Mouse (Mus musculus) erythroid progenitor cell, adult 5-6 weeks (primary cell): Measurements from ENCODE around the gene Tmem176a. TPM values are rescaled to one million over a fixed set of nuclear protein-coding genes. Genes with fewer than 3 reads are reported as not detected.

ENCODE experiments used
- ATAC-seq: replicated peaks from 2 replicates; pipeline ENCODE4 v1.8.0; 2016; ENCODE audit warnings: moderate number of reproducible peaks, mild to moderate bottlenecking, moderate TSS enrichment, inconsistent platforms; ENCODE audit not compliant: poor library complexity, low FRiP score, severe bottlenecking
- total RNA-seq, 2 experiments: library from RNA; stranded (forward) in 1 of 2; stranded (reverse) in 1 of 2; fragments of 150-400 nt in 1 of 2; fragments of 186-747, 209-891 nt in 1 of 2; gene quantifications; 2 replicates each; pipeline versions ENCODE4 v1.2.3 to v1.2.4; 2015 to 2017; ENCODE audit warnings: low replicate concordance in 2 of 2

The Tmem176a gene
- total RNA-seq, 2 experiments from 2014 or later: 8.8 to 13.4 TPM

- no peak for ATAC-seq
Measured at GRCm38 (mm10) chr6:48875515-48875914, 34.8 kb downstream of the Tmem176a start.

GRCm38 (mm10) chr6:48876510-48877135, 35.9 kb downstream of the Tmem176a start:
- no peak for ATAC-seq

DNA sequence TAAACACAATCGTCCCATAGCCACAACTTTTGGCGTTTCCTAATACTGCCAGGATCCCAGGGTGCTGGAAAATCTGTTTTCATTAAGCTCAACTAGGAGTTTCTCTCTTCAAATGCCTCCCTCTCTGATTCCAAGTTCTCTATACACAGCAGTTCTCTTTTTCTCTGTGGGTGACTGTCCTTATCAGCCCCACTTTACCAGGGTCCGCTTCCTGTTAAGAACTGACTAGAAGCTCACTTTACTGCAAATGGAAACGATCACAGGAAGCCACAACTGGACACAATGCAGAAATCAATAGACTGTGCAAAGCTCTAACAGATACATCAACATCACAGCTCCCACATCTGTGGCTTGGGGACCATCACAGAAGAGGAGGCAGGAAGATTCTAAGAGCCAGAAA, 53.5 kb downstream of the Tmem176a start:
- ATAC-seq: no peak

DNA sequence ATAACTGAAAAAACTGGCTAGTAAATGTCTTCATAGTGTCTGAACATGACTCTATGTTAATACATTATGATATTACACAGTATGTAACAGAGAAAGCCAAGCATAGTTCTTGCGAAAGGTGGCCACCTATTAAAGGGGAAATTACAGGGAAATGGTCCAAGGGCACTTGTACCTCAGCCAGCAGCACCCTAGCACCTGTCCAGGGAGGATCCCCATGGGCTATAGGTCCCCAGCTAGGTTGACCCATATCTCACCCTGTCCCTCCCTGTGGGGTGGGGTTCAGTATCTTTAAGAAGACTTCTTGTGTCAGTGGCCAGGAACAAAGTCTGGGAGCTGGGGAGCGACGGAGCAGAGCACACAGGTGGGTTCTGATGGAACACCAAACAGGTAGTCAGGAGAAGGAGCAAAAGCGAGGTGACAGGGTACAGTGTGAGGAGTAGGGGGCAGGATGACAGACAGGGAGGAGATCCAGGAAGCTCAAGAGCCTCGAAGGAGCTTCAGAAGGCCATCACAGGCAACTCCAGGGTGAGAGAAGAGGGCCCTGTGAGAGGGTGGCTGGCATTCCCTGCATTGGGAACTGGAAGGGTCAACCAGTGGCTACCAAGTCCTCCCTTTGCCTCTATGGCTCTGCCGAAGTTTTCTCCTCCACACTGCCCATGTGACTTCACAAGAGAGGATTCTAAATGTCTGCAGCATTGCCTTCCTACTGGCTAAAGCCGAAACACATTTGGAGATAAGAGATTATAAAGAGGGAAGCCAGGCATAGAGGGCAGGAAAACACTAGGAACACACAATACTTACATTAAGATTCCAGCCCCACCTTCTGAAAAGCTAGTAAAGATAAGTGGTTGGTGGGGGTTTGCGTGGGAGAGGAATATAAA, 54.5 kb downstream of the Tmem176a start:
- no peak for ATAC-seq

GRCm38 (mm10) chr6:48895941-48896340, 55.2 kb downstream of the Tmem176a start:
- no peak for ATAC-seq

Other genes starting within 250 kb of the Tmem176a start
- not detected in 2 replicates for gene Repin1, start 247.0 kb upstream of the Tmem176a start, total RNA-seq (2015; ENCODE audit: low replicate concordance)
- 0.77 and 1.7 TPM in 2 replicates for gene Repin1, start 247.0 kb upstream of the Tmem176a start, total RNA-seq (2017; ENCODE audit: low replicate concordance)
- not detected in 2 replicates for gene Gm44965, start 247.0 kb upstream of the Tmem176a start, total RNA-seq (2015; ENCODE audit: low replicate concordance)
- not detected in 2 replicates for gene Gm44965, start 247.0 kb upstream of the Tmem176a start, total RNA-seq (2017; ENCODE audit: low replicate concordance)
- not detected in 2 replicates for gene Zfp775, start 238.9 kb upstream of the Tmem176a start, total RNA-seq (2015; ENCODE audit: low replicate concordance)
- gene Zfp775, start 238.9 kb upstream of the Tmem176a start, total RNA-seq (2017; ENCODE audit: low replicate concordance): 0.15 TPM in 1 of 2 replicates, not detected in the other
- not detected in 2 replicates for gene AI854703, start 214.2 kb upstream of the Tmem176a start, total RNA-seq (2015; ENCODE audit: low replicate concordance)
- gene AI854703, start 214.2 kb upstream of the Tmem176a start, total RNA-seq (2017; ENCODE audit: low replicate concordance): not detected in 2 replicates
- 1.8 and 7.5 TPM in 2 replicates for gene Gimap8, start 193.7 kb upstream of the Tmem176a start, total RNA-seq (2015; ENCODE audit: low replicate concordance)
- gene Gimap8, start 193.7 kb upstream of the Tmem176a start, total RNA-seq (2017; ENCODE audit: low replicate concordance): 1.8 and 6.7 TPM in 2 replicates
- gene Gimap9, start 164.8 kb upstream of the Tmem176a start, total RNA-seq (2015; ENCODE audit: low replicate concordance): 5.4 and 14.4 TPM in 2 replicates
- gene Gimap9, start 164.8 kb upstream of the Tmem176a start, total RNA-seq (2017; ENCODE audit: low replicate concordance): 5.7 and 9.0 TPM in 2 replicates
- 13.7 and 46.5 TPM in 2 replicates for gene Gimap4, start 156.4 kb upstream of the Tmem176a start, total RNA-seq (2015; ENCODE audit: low replicate concordance)
- gene Gimap4, start 156.4 kb upstream of the Tmem176a start, total RNA-seq (2017; ENCODE audit: low replicate concordance): 26.5 and 34.1 TPM in 2 replicates
- gene Gimap6, start 132.7 kb upstream of the Tmem176a start, total RNA-seq (2015; ENCODE audit: low replicate concordance): 11.2 and 30.2 TPM in 2 replicates
- 17.7 and 25.0 TPM in 2 replicates for gene Gimap6, start 132.7 kb upstream of the Tmem176a start, total RNA-seq (2017; ENCODE audit: low replicate concordance)
- gene Gm28053, start 122.3 kb upstream of the Tmem176a start, total RNA-seq (2015; ENCODE audit: low replicate concordance): not detected in 2 replicates
- 1.9 and 23.4 TPM in 2 replicates for gene Gm28053, start 122.3 kb upstream of the Tmem176a start, total RNA-seq (2017; ENCODE audit: low replicate concordance)
- 6.1 and 10.5 TPM in 2 replicates for gene Gimap7, start 122.3 kb upstream of the Tmem176a start, total RNA-seq (2015; ENCODE audit: low replicate concordance)
- 4.0 TPM in 1 of 2 replicates, not detected in the other for gene Gimap7, start 122.3 kb upstream of the Tmem176a start, total RNA-seq (2017; ENCODE audit: low replicate concordance)
- gene Gimap1, start 101.9 kb upstream of the Tmem176a start, total RNA-seq (2015; ENCODE audit: low replicate concordance): 4.3 and 7.1 TPM in 2 replicates
- 3.6 and 4.3 TPM in 2 replicates for gene Gimap1, start 101.9 kb upstream of the Tmem176a start, total RNA-seq (2017; ENCODE audit: low replicate concordance)
- gene Gimap5, start 94.7 kb upstream of the Tmem176a start, total RNA-seq (2015; ENCODE audit: low replicate concordance): 8.0 and 23.4 TPM in 2 replicates
- gene Gimap5, start 94.7 kb upstream of the Tmem176a start, total RNA-seq (2017; ENCODE audit: low replicate concordance): 2.8 and 4.2 TPM in 2 replicates
- gene Gimap3, start 70.1 kb upstream of the Tmem176a start, total RNA-seq (2015; ENCODE audit: low replicate concordance): 8.8 and 14.1 TPM in 2 replicates
- gene Gimap3, start 70.1 kb upstream of the Tmem176a start, total RNA-seq (2017; ENCODE audit: low replicate concordance): 4.4 and 7.1 TPM in 2 replicates
- gene Tmem176b, start 577 bp downstream of the Tmem176a start, total RNA-seq (2015; ENCODE audit: low replicate concordance): 15.5 and 18.4 TPM in 2 replicates
- 3.6 and 15.5 TPM in 2 replicates for gene Tmem176b, start 577 bp downstream of the Tmem176a start, total RNA-seq (2017; ENCODE audit: low replicate concordance)
- not detected in 2 replicates for gene Aoc1, start 32.0 kb downstream of the Tmem176a start, total RNA-seq (2015; ENCODE audit: low replicate concordance)
- not detected in 2 replicates for gene Aoc1, start 32.0 kb downstream of the Tmem176a start, total RNA-seq (2017; ENCODE audit: low replicate concordance)
- not detected in 2 replicates for gene 1600015I10Rik, start 89.0 kb downstream of the Tmem176a start, total RNA-seq (2015; ENCODE audit: low replicate concordance)
- gene 1600015I10Rik, start 89.0 kb downstream of the Tmem176a start, total RNA-seq (2017; ENCODE audit: low replicate concordance): not detected in 2 replicates
- gene Doxl2, start 134.0 kb downstream of the Tmem176a start, total RNA-seq (2015; ENCODE audit: low replicate concordance): not detected in 2 replicates
- gene Doxl2, start 134.0 kb downstream of the Tmem176a start, total RNA-seq (2017; ENCODE audit: low replicate concordance): not detected in 2 replicates
- gene Svs1, start 145.9 kb downstream of the Tmem176a start, total RNA-seq (2015; ENCODE audit: low replicate concordance): not detected in 2 replicates
- gene Svs1, start 145.9 kb downstream of the Tmem176a start, total RNA-seq (2017; ENCODE audit: low replicate concordance): not detected in 2 replicates
- gene Gpnmb, start 195.6 kb downstream of the Tmem176a start, total RNA-seq (2015; ENCODE audit: low replicate concordance): 13.7 TPM in 1 of 2 replicates, not detected in the other
- gene Gpnmb, start 195.6 kb downstream of the Tmem176a start, total RNA-seq (2017; ENCODE audit: low replicate concordance): 0.13 TPM in 1 of 2 replicates, not detected in the other
- gene Malsu1, start 232.9 kb downstream of the Tmem176a start, total RNA-seq (2015; ENCODE audit: low replicate concordance): 4.2 and 21.6 TPM in 2 replicates
- gene Malsu1, start 232.9 kb downstream of the Tmem176a start, total RNA-seq (2017; ENCODE audit: low replicate concordance): 0.45 and 6.3 TPM in 2 replicates